Mouse (Mus musculus) lung, adult 2 months (tissue): ENCODE results near the gene Vac14.

Source experiments
- CTCF ChIP-seq: fragments of 200-500 bp; IDR thresholded peaks from 2 replicates; pipeline ENCODE4 v1.5.1; 2011; ENCODE audit warnings: mild to moderate bottlenecking, low read length, control low read depth; ENCODE audit not compliant: insufficient read depth
- POLR2A ChIP-seq: fragments of 200-500 bp; IDR thresholded peaks from 2 replicates; pipeline ENCODE4 v1.6.1; 2011; ENCODE audit warnings: low read depth, mild to moderate bottlenecking, control low read depth, low read length, borderline replicate concordance; ENCODE audit errors: extremely low read depth

- TF ChIP-seq CTCF = no peak
- no peak for TF ChIP-seq POLR2A
These were observed 84.5 kb downstream of the Vac14 start for GRCm38 (mm10) chr8:110702636-110703459.
